Mouse (Mus musculus) forebrain, postnatal 0 days (tissue): ENCODE data around the gene Fam3b. TPM values are rescaled to one million over a fixed set of nuclear protein-coding genes. Genes with fewer than 3 reads are reported as not detected.

Source experiments
- ATAC-seq: fragments of 200-750 bp; cut with Nextera tagmentation; 2 replicates; pipeline ENCODE4 v1.8.0; 2017; ENCODE audit warnings: mild to moderate bottlenecking, moderate library complexity
- DNase-seq: peaks from one replicate; pipeline ENCODE4 v3.0.0-alpha.2; 2015
- H3K27ac ChIP-seq: fragments of 300-500 bp; sonication (generic); 2 replicates; pipeline ENCODE4 v1.5.1; 2014; ENCODE audit warnings: low read depth, mild to moderate bottlenecking, antibody characterized with exemption, low read length, moderate library complexity, mixed read lengths
- H3K27me3 ChIP-seq: fragments of 300-500 bp; sonication (generic); 2 replicates; pipeline ENCODE4 v1.6.1; 2014; ENCODE audit warnings: mild to moderate bottlenecking, low read length, mixed read lengths; ENCODE audit not compliant: insufficient read depth
- H3K36me3 ChIP-seq: fragments of 300-500 bp; sonication (generic); 2 replicates; pipeline ENCODE4 v1.6.1; 2014; ENCODE audit warnings: mild to moderate bottlenecking, moderate library complexity; ENCODE audit not compliant: insufficient read depth
- H3K4me1 ChIP-seq: fragments of 300-500 bp; sonication (generic); 2 replicates; pipeline ENCODE4 v1.6.1; 2014; ENCODE audit warnings: antibody characterized with exemption; ENCODE audit not compliant: insufficient read depth
- H3K4me2 ChIP-seq: fragments of 300-500 bp; sonication (generic); 2 replicates; pipeline ENCODE4 v1.6.1; 2014; ENCODE audit warnings: low read depth, mild to moderate bottlenecking, moderate library complexity
- H3K4me3 ChIP-seq: fragments of 300-500 bp; sonication (generic); 2 replicates; pipeline ENCODE4 v1.5.1; 2014; ENCODE audit warnings: low read depth, low read length, mixed read lengths
- H3K9ac ChIP-seq: fragments of 300-500 bp; sonication (generic); 2 replicates; pipeline ENCODE4 v1.6.1; 2014; ENCODE audit warnings: mild to moderate bottlenecking
- H3K9me3 ChIP-seq: fragments of 300-500 bp; sonication (generic); 2 replicates; pipeline ENCODE4 v1.6.1; 2016; ENCODE audit warnings: low read length
- CTCF ChIP-seq: sonication (generic); IDR thresholded peaks from 2 replicates; pipeline ENCODE4 v1.5.1; 2016; ENCODE audit warnings: antibody characterized with exemption, control low read depth, low read depth
- WGBS: fragments of 180-500 bp; shearing (Covaris S2); extraction: QIAGEN DNeasy Blood & Tissue Kit; methylation state at CpG from one replicate; pipeline ENCODE4 v1.1.7; 2014; 5-methylcytosine and 5-hydroxymethylcytosine counted together
- polyA plus RNA-seq: library from polyadenylated mRNA; unstranded; fragments of >200 nt; fragmentation: Nextera tagmentation; extraction: Ambion mirVana; gene quantifications from 2 replicates; pipeline ENCODE4 v1.2.1, GENCODE M21; 2015
- total RNA-seq: library from RNA; depleted of rRNA; stranded (reverse); fragments of >200 nt; gene quantifications from 2 replicates; pipeline ENCODE4 v1.2.3, GENCODE M21; 2014

Gene Fam3b
- total and polyA plus RNA-seq, 2 experiments from 2014 or later: not detected

GRCm38 (mm10) chr16:97533751-97534150 lies 19.1 kb upstream of the Fam3b start:
- Histone ChIP-seq H3K27ac (no peak overlapping the region), H3K9me3 (no peaks in the 10 kb centered on the region), H3K4me3 (no peak overlapping the region), H3K4me1 (no peaks in the 10 kb centered on the region; the same call in 1 of the 2 replicates), H3K36me3 (no peaks in the 10 kb centered on the region), H3K4me2 (no peak overlapping the region), H3K9ac (no peak overlapping the region), H3K27me3 (no peaks in the 10 kb centered on the region)
- DNase-seq (no peak), ATAC-seq (no peak)
- 94% methylated on average over 5 of the region's 5 CpGs for WGBS
- TF ChIP-seq CTCF: no peak

- no peak for ATAC-seq
- no peak for TF ChIP-seq CTCF
- H3K4me3 ChIP-seq: no peak overlapping the region
- WGBS: 81% methylated on average over 1 of the region's 1 CpGs
- H3K27me3 ChIP-seq: no peaks in the 10 kb centered on the region
- DNase-seq: no peak
- H3K36me3 ChIP-seq: no peaks in the 10 kb centered on the region
- no peak overlapping the region for H3K9ac ChIP-seq
- H3K4me1 ChIP-seq: no peaks in the 10 kb centered on the region; the same call in 1 of the 2 replicates
- H3K27ac ChIP-seq: no peak overlapping the region
- H3K4me2 ChIP-seq: no peak overlapping the region
- no peaks in the 10 kb centered on the region for H3K9me3 ChIP-seq
Observed at GRCm38 (mm10) chr16:97533126-97533525, 18.5 kb upstream of the Fam3b start.

GRCm38 (mm10) chr16:97529241-97529640 lies 14.6 kb upstream of the Fam3b start:
- Histone ChIP-seq H3K36me3 (no peaks in the 10 kb centered on the region), H3K27ac (no peak overlapping the region), H3K9me3 (no peaks in the 10 kb centered on the region), H3K27me3 (no peaks in the 10 kb centered on the region), H3K9ac (no peak overlapping the region), H3K4me2 (no peak overlapping the region), H3K4me1 (no peaks in the 10 kb centered on the region), H3K4me3 (no peak overlapping the region)
- DNase-seq (no peak), ATAC-seq (no peak)
- 86% methylated on average over 2 of the region's 2 CpGs for WGBS
- no peak for TF ChIP-seq CTCF

GRCm38 (mm10) chr16:97523024-97523423 lies 8.4 kb upstream of the Fam3b start:
- TF ChIP-seq CTCF: peak; percentile 87
- H3K4me1 ChIP-seq: no peaks in the 10 kb centered on the region
- H3K4me3 ChIP-seq: no peak overlapping the region
- WGBS: 10% methylated on average over 1 of the region's 1 CpGs
- H3K36me3 ChIP-seq: no peaks in the 10 kb centered on the region
- H3K4me2 ChIP-seq: no peak overlapping the region
- DNase-seq: peak; percentile 80
- no peaks in the 10 kb centered on the region for H3K9me3 ChIP-seq
- no peak overlapping the region for H3K27ac ChIP-seq
- peak; percentile 43; the same call in 1 of the 2 replicates for ATAC-seq
- no peak overlapping the region for H3K9ac ChIP-seq
- no peaks in the 10 kb centered on the region for H3K27me3 ChIP-seq

- H3K9me3 ChIP-seq: no peaks in the 10 kb centered on the region
- H3K4me1 ChIP-seq: no peaks in the 10 kb centered on the region
- no peak for TF ChIP-seq CTCF
- H3K4me2 ChIP-seq: no peak overlapping the region
- no peaks in the 10 kb centered on the region for H3K27me3 ChIP-seq
- no peaks in the 10 kb centered on the region for H3K36me3 ChIP-seq
- H3K27ac ChIP-seq: no peak overlapping the region
- 79% methylated on average over 6 of the region's 6 CpGs for WGBS
- H3K4me3 ChIP-seq: no peak overlapping the region
- H3K9ac ChIP-seq: no peak overlapping the region
- ATAC-seq (no peak), DNase-seq (no peak)
Observed at GRCm38 (mm10) chr16:97521983-97522382, 7.4 kb upstream of the Fam3b start.

GRCm38 (mm10) chr16:97516341-97516740 lies 1.7 kb upstream of the Fam3b start:
- H3K27me3 ChIP-seq: no peaks in the 10 kb centered on the region
- no peak for TF ChIP-seq CTCF
- H3K36me3 ChIP-seq: no peaks in the 10 kb centered on the region
- H3K9ac ChIP-seq: no peak overlapping the region
- no peaks in the 10 kb centered on the region for H3K4me1 ChIP-seq
- no peak overlapping the region for H3K4me3 ChIP-seq
- no peaks in the 10 kb centered on the region for H3K9me3 ChIP-seq
- DNase-seq (no peak), ATAC-seq (no peak)
- WGBS: 75% methylated on average over 3 of the region's 3 CpGs
- no peak overlapping the region for H3K4me2 ChIP-seq
- no peak overlapping the region for H3K27ac ChIP-seq

- WGBS: 90% methylated on average over 12 of the region's 12 CpGs
Observed at GRCm38 (mm10) chr16:97512347-97512751, 2.3 kb downstream of the Fam3b start.

GRCm38 (mm10) chr16:97511495-97511894 lies 3.1 kb downstream of the Fam3b start:
- Histone ChIP-seq H3K9ac (no peak overlapping the region), H3K27ac (no peak overlapping the region), H3K4me1 (no peaks in the 10 kb centered on the region), H3K4me2 (no peak overlapping the region), H3K27me3 (no peaks in the 10 kb centered on the region), H3K9me3 (no peaks in the 10 kb centered on the region), H3K36me3 (no peaks in the 10 kb centered on the region), H3K4me3 (no peak overlapping the region)
- DNase-seq (no peak), ATAC-seq (no peak)
- TF ChIP-seq CTCF: no peak

More at GRCm38 (mm10) chr16:97512347-97512751, 2.3 kb downstream of the Fam3b start:
- Histone ChIP-seq H3K36me3 (no peaks in the 10 kb centered on the region), H3K4me3 (no peak overlapping the region), H3K9ac (no peak overlapping the region), H3K4me1 (no peaks in the 10 kb centered on the region), H3K4me2 (no peak overlapping the region), H3K27me3 (no peaks in the 10 kb centered on the region), H3K27ac (no peak overlapping the region), H3K9me3 (no peaks in the 10 kb centered on the region)
- TF ChIP-seq CTCF: no peak
- ATAC-seq (no peak), DNase-seq (no peak)
